ENCODE assay signal across 16 mouse cellular contexts in the genomic region with DNA sequence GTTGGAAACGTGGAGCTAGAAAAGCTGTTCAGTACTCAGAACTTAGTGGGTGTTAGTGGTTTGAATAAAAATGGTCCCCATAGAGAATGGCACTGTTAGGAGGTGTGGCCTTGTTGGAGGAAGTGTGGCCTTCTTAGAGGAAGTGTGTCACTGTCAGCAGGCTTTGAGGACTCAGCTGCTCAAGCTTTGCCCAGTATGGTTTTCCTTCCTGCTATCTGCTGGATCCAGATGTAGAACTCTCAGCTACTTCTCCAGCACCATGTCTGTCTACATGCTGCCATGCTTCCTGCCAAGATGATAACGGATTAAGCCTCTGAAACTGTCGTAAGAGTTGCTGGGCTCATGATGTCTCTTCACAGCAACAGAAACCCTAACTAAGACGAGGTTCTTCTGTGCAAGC. TPM values are rescaled to one million over a fixed set of nuclear protein-coding genes. Genes with fewer than 3 reads are reported as not detected.
A peak's percentile ranks its signal among the peaks of the same experiment; 100 is the strongest.
DNase-seq lines count a peak whose midpoint lies in the region; ATAC-seq and TF ChIP-seq lines count a peak whose summit lies in the region.
"Had no signal": no experiment of that assay in that cellular context is flagged by ENCODE, and none has a peak within 500 bp of the region (broad histone marks: within the 10 kb centered on the region; RNA-seq: fewer than 3 reads in every experiment).

No protein-coding gene starts in this region.

- no peak overlapping the region for H3K4me2 ChIP-seq in liver, embryonic 15.5 days
- H3K4me2 ChIP-seq in hindbrain, embryonic 11.5 days (replicated peaks; ENCODE audit: low read depth, low read length): no peak overlapping the region
- H3K4me2 ChIP-seq in stomach, postnatal 0 days (replicated peaks; ENCODE audit: low read depth): no peak overlapping the region

- H3K36me3 ChIP-seq in MEL (ENCODE audit: control insufficient read depth in 1 of 2, insufficient read depth in 2 of 2, low read length in 2 of 2): peaks cover 0 to 18% of the 10 kb centered on the region in 2 experiments; a peak in 2 of 4 replicates
- H3K36me3 ChIP-seq in liver, embryonic 15.5 days (replicated peaks): no peaks in the 10 kb centered on the region
- no peaks in the 10 kb centered on the region for H3K36me3 ChIP-seq in hindbrain, embryonic 11.5 days (ENCODE audit: control insufficient read depth, insufficient read depth, low read length)
- H3K36me3 ChIP-seq in stomach, postnatal 0 days (ENCODE audit: control insufficient read depth, insufficient read depth, low read length): no peaks in the 10 kb centered on the region

- H3K79me2 ChIP-seq in MEL (ENCODE audit: control insufficient read depth, insufficient read depth, low read length, poor library complexity): no peaks in the 10 kb centered on the region

- H3K27ac ChIP-seq in MEL (ENCODE audit: control insufficient read depth, low read depth, low read length): peak overlapping the region; percentile 73
- H3K27ac ChIP-seq in liver, embryonic 15.5 days (replicated peaks): no peak overlapping the region
- no peak overlapping the region for H3K27ac ChIP-seq in hindbrain, embryonic 11.5 days (ENCODE audit: low read depth, low read length)
- H3K27ac ChIP-seq in gastrocnemius, adult 2 months: no peak overlapping the region
- no peak overlapping the region for H3K27ac ChIP-seq in stomach, postnatal 0 days (replicated peaks)

- H3K4me3 ChIP-seq in MEL (ENCODE audit: control insufficient read depth in 1 of 2, insufficient read depth in 1 of 2, low read depth in 2 of 2, low read length in 2 of 2): peak overlapping the region in 1 of 2 experiments; percentile 16; a peak in 2 of 4 replicates
- no peak overlapping the region for H3K4me3 ChIP-seq in liver, embryonic 15.5 days (replicated peaks)
- no peak overlapping the region for H3K4me3 ChIP-seq in hindbrain, embryonic 11.5 days (ENCODE audit: low read depth, low read length)
- no peak overlapping the region for H3K4me3 ChIP-seq in gastrocnemius, adult 2 months
- no peak overlapping the region for H3K4me3 ChIP-seq in stomach, postnatal 0 days (ENCODE audit: low read depth, low read length)

- no peaks in the 10 kb centered on the region for H3K9me3 ChIP-seq in MEL (replicated peaks; ENCODE audit: insufficient read depth, low read length)
- no peaks in the 10 kb centered on the region for H3K9me3 ChIP-seq in liver, embryonic 15.5 days (replicated peaks)
- H3K9me3 ChIP-seq in hindbrain, embryonic 11.5 days (ENCODE audit: control insufficient read depth, low read length): no peaks in the 10 kb centered on the region
- no peaks in the 10 kb centered on the region for H3K9me3 ChIP-seq in stomach, postnatal 0 days (ENCODE audit: control insufficient read depth, low read length)

- WGBS in liver, embryonic 15.5 days (ENCODE audit: insufficient replicate concordance): 15% methylated on average over 4 of the region's 4 CpGs
- 79% methylated on average over 4 of the region's 4 CpGs for WGBS in hindbrain, embryonic 11.5 days
- WGBS in stomach, postnatal 0 days: 63% methylated on average over 4 of the region's 4 CpGs

- no peak for TF ChIP-seq RAD21 in MEL (IDR thresholded peaks at IDR 0.05; ENCODE audit: low read depth, low read length)

- H3K27me3 ChIP-seq in MEL (ENCODE audit: control insufficient read depth in 1 of 2, insufficient read depth in 2 of 2, low read length in 2 of 2): no peaks in the 10 kb centered on the region
- no peaks in the 10 kb centered on the region for H3K27me3 ChIP-seq in liver, embryonic 15.5 days
- no peaks in the 10 kb centered on the region for H3K27me3 ChIP-seq in hindbrain, embryonic 11.5 days (ENCODE audit: control insufficient read depth, insufficient read depth, low read length)
- no peaks in the 10 kb centered on the region for H3K27me3 ChIP-seq in stomach, postnatal 0 days (ENCODE audit: control insufficient read depth, insufficient read depth, low read length)

- intact Hi-C loops in gastrocnemius, adult 2 months (cut with DNase I): no loop called here

- TF ChIP-seq EP300 in MEL (IDR thresholded peaks at IDR 0.05; ENCODE audit: low read depth in 1 of 2, low read length in 2 of 2): peak; percentile 89 to 91
- no peak for TF ChIP-seq EP300 in stomach, postnatal 0 days (optimal IDR thresholded peaks at IDR 0.05)

- peak in 1 of 2 experiments; percentile 46; a peak in 1 of 4 replicates for TF ChIP-seq POLR2A in MEL (IDR thresholded peaks at IDR 0.05; ENCODE audit: control insufficient read depth in 1 of 2, insufficient read depth in 1 of 2, low read depth in 1 of 2, low read length in 2 of 2, poor library complexity in 1 of 2)

- no peak for TF ChIP-seq CTCF in MEL (IDR thresholded peaks at IDR 0.05 in 2 of 3, conservative IDR thresholded peaks at IDR 0.05 in 1 of 3; ENCODE audit: control insufficient read depth in 1 of 3, insufficient read depth in 1 of 3, low read depth in 2 of 3, low read length in 3 of 3, poor library complexity in 1 of 3, severe bottlenecking in 1 of 3)
- TF ChIP-seq CTCF in gastrocnemius, adult 2 months (IDR thresholded peaks at IDR 0.05): no peak
- no peak for TF ChIP-seq CTCF in stomach, postnatal 0 days (IDR thresholded peaks at IDR 0.05; ENCODE audit: low read depth)

- peak; percentile 92 for DNase-seq in MEL (ENCODE audit: low read depth, low spot score)
- no peak for DNase-seq in hindbrain, embryonic 11.5 days (ENCODE audit: low spot score)
- no peak for DNase-seq in gastrocnemius, adult 2 months
- DNase-seq in stomach, postnatal 0 days (ENCODE audit: low spot score): no peak
- DNase-seq: adrenal gland, adult 2 months; cerebellum, adult 9-11 months; heart, adult 18-20 months; heart, postnatal 14 days; kidney, adult 11 months; kidney, postnatal 25 days; lung, postnatal 4 days had no signal

- H3K9ac ChIP-seq in MEL (ENCODE audit: control insufficient read depth, low read depth, low read length, poor library complexity, severe bottlenecking): no peak overlapping the region
- H3K9ac ChIP-seq in liver, embryonic 15.5 days: no peak overlapping the region
- H3K9ac ChIP-seq in hindbrain, embryonic 11.5 days (ENCODE audit: low read depth, low read length): no peak overlapping the region
- H3K9ac ChIP-seq in stomach, postnatal 0 days (ENCODE audit: low read length): no peak overlapping the region

- H3K4me1 ChIP-seq in MEL (ENCODE audit: control insufficient read depth in 1 of 2, insufficient read depth in 2 of 2, low read length in 2 of 2): peaks cover 7 to 28% of the 10 kb centered on the region in 2 experiments
- H3K4me1 ChIP-seq in liver, embryonic 15.5 days (replicated peaks): peaks cover 29% of the 10 kb centered on the region
- H3K4me1 ChIP-seq in hindbrain, embryonic 11.5 days (replicated peaks; ENCODE audit: control insufficient read depth, insufficient read depth, low read length): no peaks in the 10 kb centered on the region
- H3K4me1 ChIP-seq in stomach, postnatal 0 days (replicated peaks; ENCODE audit: control insufficient read depth, insufficient read depth): no peaks in the 10 kb centered on the region

- ATAC-seq in common myeloid progenitor, adult 5-6 weeks (replicated peaks; ENCODE audit: low read depth, poor library complexity, severe bottlenecking): peak; percentile 88
- peak; percentile 19; the same call in 1 of the 2 replicates for ATAC-seq in liver, embryonic 15.5 days (ENCODE audit: insufficient read depth)
- 0 out of 2 replicates have a peak, but pooled peaks have one; percentile 19 for ATAC-seq in neutrophil, adult 5-6 weeks (ENCODE audit: extremely low read depth, insufficient number of reproducible peaks, low FRiP score, poor library complexity, severe bottlenecking)
- no peak for ATAC-seq in hindbrain, embryonic 11.5 days (ENCODE audit: low FRiP score)
- ATAC-seq in stomach, postnatal 0 days (ENCODE audit: low FRiP score, low TSS enrichment): no peak
- ATAC-seq: forebrain, embryonic 14.5 days; hindbrain, embryonic 16.5 days had no signal

TF ChIP-seq in MEL, 35 proteins besides CTCF, POLR2A, EP300 and RAD21 (continues in another document):
- TF ChIP-seq MAZ (IDR thresholded peaks at IDR 0.05; ENCODE audit: low read depth, low read length) (peak; percentile 25; the same call in 1 of the 2 replicates), HCFC1 (IDR thresholded peaks at IDR 0.05; ENCODE audit: low read depth, low read length) (peak; percentile 55), ELF1 (IDR thresholded peaks at IDR 0.05; ENCODE audit: low read depth, low read length) (peak; percentile 53; the same call in 1 of the 2 replicates), ETS1 (IDR thresholded peaks at IDR 0.05; ENCODE audit: low read depth, low read length) (peak; percentile 94), ZKSCAN1 (IDR thresholded peaks at IDR 0.05; ENCODE audit: low read depth, low read length) (no peak), USF1 (IDR thresholded peaks at IDR 0.05; ENCODE audit: low read depth, low read length) (no peak), TBP (IDR thresholded peaks at IDR 0.05; ENCODE audit: low read depth, low read length) (peak; percentile 46; the same call in 1 of the 2 replicates), NELFE (IDR thresholded peaks at IDR 0.05; ENCODE audit: low read depth, low read length) (no peak; the same call in 1 of the 2 replicates), MEF2A (IDR thresholded peaks at IDR 0.05; ENCODE audit: extremely low read depth, insufficient replicate concordance, low read depth, low read length, poor library complexity, severe bottlenecking) (no peak), MYC (IDR thresholded peaks at IDR 0.05; ENCODE audit: low read depth, low read length) (peak; percentile 82), UBTF (IDR thresholded peaks at IDR 0.05; ENCODE audit: borderline replicate concordance, insufficient read depth, low read depth, low read length) (no peak), JUND (IDR thresholded peaks at IDR 0.05; ENCODE audit: low read depth, low read length) (no peak), SIN3A (IDR thresholded peaks at IDR 0.05; ENCODE audit: low read length) (peak; percentile 45; the same call in 1 of the 2 replicates), BHLHE40 (IDR thresholded peaks at IDR 0.05; ENCODE audit: borderline replicate concordance, low read depth, low read length) (no peak), SMC3 (IDR thresholded peaks at IDR 0.05; ENCODE audit: low read depth, low read length) (no peak), TAL1 (IDR thresholded peaks at IDR 0.05; ENCODE audit: low read length) (peak; percentile 94), MAFK (IDR thresholded peaks at IDR 0.05; ENCODE audit: borderline replicate concordance, low read depth, low read length) (no peak)

RNA-seq across cellular contexts. Expression of gene Rreb1, which starts 59.8 kb away (rescaled TPM):
- total RNA-seq in MEL (2012; rRNA removed): 8.1 and 10.4 TPM in 2 replicates
- polyA plus RNA-seq in MEL (2012; ENCODE audit: insufficient read depth in 1 of 2, insufficient read length in 2 of 2, low read depth in 1 of 2, low replicate concordance in 2 of 2, missing spikeins in 1 of 2): 10 to 100 TPM in 1 of 2 experiments, not detected in 1; 34.0 TPM
- 26.1 and 32.0 TPM in 2 replicates for total RNA-seq in common myeloid progenitor, adult 5-6 weeks (2017)
- 5.0 and 5.4 TPM in 2 replicates for polyA plus RNA-seq in liver, embryonic 15.5 days (2015; fragmentation: Nextera tagmentation; extraction: Ambion mirVana)
- total RNA-seq in neutrophil, adult 5-6 weeks (2017): 24.9 and 25.3 TPM in 2 replicates
- polyA plus RNA-seq in hindbrain, embryonic 11.5 days (2014; fragmentation: Nextera tagmentation; extraction: Ambion mirVana): 6.3 and 7.0 TPM in 2 replicates
- 10 to 100 TPM; 20.7 to 25.4 TPM for total RNA-seq in gastrocnemius, adult 2 months (2021)
- polyA plus RNA-seq in stomach, postnatal 0 days (2015; fragmentation: Nextera tagmentation; extraction: Ambion mirVana): 5.9 and 6.0 TPM in 2 replicates

Comparison
In these comparisons a context has a peak if more than half of its experiments do, and no peak if none do; other contexts are left out.
1. ATAC-seq: peak in common myeloid progenitor, adult 5-6 weeks (single experiment), liver, embryonic 15.5 days (single experiment) and neutrophil, adult 5-6 weeks (single experiment); none in hindbrain, embryonic 11.5 days (single experiment) and stomach, postnatal 0 days (single experiment).